Comparison of ENCODE assay signal across 27 mouse cellular contexts in genomic region chr13:38525261-38525660, GRCm38 (mm10). TPM values are rescaled to one million over a fixed set of nuclear protein-coding genes. Genes with fewer than 3 reads are reported as not detected.
A peak's percentile ranks its signal among the peaks of the same experiment; 100 is the strongest.
DNase-seq lines count a peak whose midpoint lies in the region; ATAC-seq and TF ChIP-seq lines count a peak whose summit lies in the region.
"Had no signal": no experiment of that assay in that cellular context is flagged by ENCODE, and none has a peak within 500 bp of the region (broad histone marks: within the 10 kb centered on the region; RNA-seq: fewer than 3 reads in every experiment).

No protein-coding gene starts in this region.

- intact Hi-C loops in heart, adult 2 months (cut with DNase I), result loop anchor here (5.0 kb wide), 1 partner anchor 178 kb away; the partner anchor contains the start of gene Bmp6

- 0 out of 2 replicates have a peak overlapping the region, but pooled peaks have one; percentile 1 for H3K27ac ChIP-seq in heart, embryonic 15.5 days
- no peak overlapping the region for H3K27ac ChIP-seq in heart, adult 2 months
- H3K27ac ChIP-seq in liver, embryonic 11.5 days (ENCODE audit: low read depth, low read length), result no peak overlapping the region
- H3K27ac ChIP-seq in liver, embryonic 12.5 days, result no peak overlapping the region
- no peak overlapping the region for H3K27ac ChIP-seq in liver, embryonic 14.5 days
- H3K27ac ChIP-seq in small intestine, adult 2 months (ENCODE audit: insufficient read depth, low read depth, low read length), result peak overlapping the region; percentile 49
- no peak overlapping the region for H3K27ac ChIP-seq in midbrain, embryonic 13.5 days
- H3K27ac ChIP-seq: hindbrain, embryonic 12.5 days; hindbrain, postnatal 0 days; liver, embryonic 13.5 days; midbrain, embryonic 12.5 days; neural tube, embryonic 13.5 days had no signal

- H3K79me2 ChIP-seq in heart, adult 2 months (replicated peaks; ENCODE audit: control insufficient read depth, insufficient read depth, low read length), result no peaks in the 10 kb centered on the region

- WGBS in heart, embryonic 15.5 days, result 69% methylated on average over 3 of the region's 3 CpGs
- 83% methylated on average over 3 of the region's 3 CpGs for WGBS in heart, adult 2 months
- WGBS in liver, embryonic 11.5 days, result 77% methylated on average over 3 of the region's 3 CpGs
- 80% methylated on average over 3 of the region's 3 CpGs for WGBS in liver, embryonic 12.5 days (ENCODE audit: insufficient replicate concordance)
- 69% methylated on average over 3 of the region's 3 CpGs for WGBS in liver, embryonic 14.5 days (ENCODE audit: insufficient replicate concordance)
- WGBS in small intestine, adult 2 months, result 28% methylated on average over 3 of the region's 3 CpGs
- WGBS in midbrain, embryonic 13.5 days, result 85% methylated on average over 3 of the region's 3 CpGs

- peaks cover 26% of the 10 kb centered on the region for H3K36me3 ChIP-seq in heart, embryonic 15.5 days
- peaks cover 8% of the 10 kb centered on the region for H3K36me3 ChIP-seq in heart, adult 2 months (ENCODE audit: control insufficient read depth, insufficient read depth, low read length)
- 0 out of 2 replicates have a peak, but pooled peaks cover 4% of the 10 kb centered on the region for H3K36me3 ChIP-seq in liver, embryonic 11.5 days (ENCODE audit: control insufficient read depth, insufficient read depth, low read length)
- peaks cover 35% of the 10 kb centered on the region for H3K36me3 ChIP-seq in liver, embryonic 12.5 days
- H3K36me3 ChIP-seq in liver, embryonic 14.5 days (replicated peaks; ENCODE audit: control insufficient read depth, insufficient read depth, low read depth), result peaks cover 4% of the 10 kb centered on the region; the same call in 1 of the 2 replicates
- peaks cover 29% of the 10 kb centered on the region for H3K36me3 ChIP-seq in small intestine, adult 2 months (ENCODE audit: control insufficient read depth, insufficient read depth, low read length)
- H3K36me3 ChIP-seq in midbrain, embryonic 13.5 days, result peaks cover 28% of the 10 kb centered on the region

- TF ChIP-seq CTCF in heart, adult 2 months (IDR thresholded peaks at IDR 0.05), result no peak
- no peak for TF ChIP-seq CTCF in liver, embryonic 14.5 days (IDR thresholded peaks at IDR 0.05; ENCODE audit: low read depth)
- TF ChIP-seq CTCF in small intestine, adult 2 months (IDR thresholded peaks at IDR 0.05; ENCODE audit: extremely low read depth, insufficient read length, insufficient replicate concordance, low read depth, low read length), result no peak

- ATAC-seq in heart, embryonic 15.5 days (replicated peaks; ENCODE audit: insufficient number of reproducible peaks, insufficient read depth, low FRiP score, low read depth), result no peak
- ATAC-seq in liver, embryonic 11.5 days (replicated peaks; ENCODE audit: low FRiP score), result no peak
- no peak for ATAC-seq in liver, embryonic 12.5 days
- ATAC-seq in liver, embryonic 14.5 days (ENCODE audit: insufficient read depth), result no peak
- ATAC-seq in midbrain, embryonic 13.5 days, result no peak
- ATAC-seq: CD4-positive, CD25-positive, alpha-beta regulatory T cell, adult 4 months; forebrain, embryonic 14.5 days; hindbrain, postnatal 0 days; intestine, embryonic 16.5 days had no signal

- H3K9ac ChIP-seq in heart, embryonic 15.5 days, result no peak overlapping the region
- H3K9ac ChIP-seq in heart, adult 2 months (ENCODE audit: low read depth, low read length), result no peak overlapping the region
- H3K9ac ChIP-seq in liver, embryonic 11.5 days (ENCODE audit: low read depth, low read length), result no peak overlapping the region
- no peak overlapping the region for H3K9ac ChIP-seq in liver, embryonic 12.5 days
- H3K9ac ChIP-seq in liver, embryonic 14.5 days (replicated peaks), result no peak overlapping the region
- H3K9ac ChIP-seq in midbrain, embryonic 13.5 days (replicated peaks), result no peak overlapping the region
- H3K9ac ChIP-seq: hindbrain, embryonic 12.5 days; liver, embryonic 13.5 days; midbrain, embryonic 12.5 days; neural tube, embryonic 13.5 days had no signal

- peak overlapping the region; percentile 93; the same call in 1 of the 2 replicates for H3K4me2 ChIP-seq in heart, embryonic 15.5 days
- 0 out of 2 replicates have a peak overlapping the region, but pooled peaks have one; percentile 9 for H3K4me2 ChIP-seq in liver, embryonic 11.5 days
- no peak overlapping the region for H3K4me2 ChIP-seq in liver, embryonic 12.5 days
- peak overlapping the region; percentile 11; the same call in 1 of the 2 replicates for H3K4me2 ChIP-seq in liver, embryonic 14.5 days (ENCODE audit: low read depth)
- no peak overlapping the region for H3K4me2 ChIP-seq in midbrain, embryonic 13.5 days (replicated peaks)
- H3K4me2 ChIP-seq: midbrain, embryonic 12.5 days had no signal

- no peaks in the 10 kb centered on the region for H3K9me3 ChIP-seq in heart, embryonic 15.5 days (replicated peaks)
- no peaks in the 10 kb centered on the region for H3K9me3 ChIP-seq in liver, embryonic 11.5 days (ENCODE audit: control insufficient read depth, low read length)
- H3K9me3 ChIP-seq in liver, embryonic 12.5 days (replicated peaks), result no peaks in the 10 kb centered on the region
- no peaks in the 10 kb centered on the region for H3K9me3 ChIP-seq in liver, embryonic 14.5 days (ENCODE audit: control insufficient read depth, low read length)
- no peaks in the 10 kb centered on the region for H3K9me3 ChIP-seq in midbrain, embryonic 13.5 days
- H3K9me3 ChIP-seq: hindbrain, embryonic 12.5 days; liver, embryonic 13.5 days; megakaryocyte, embryonic 14.5 days; midbrain, embryonic 12.5 days; neural tube, embryonic 13.5 days had no signal

- H3K27me3 ChIP-seq in heart, embryonic 15.5 days, result no peaks in the 10 kb centered on the region
- no peaks in the 10 kb centered on the region for H3K27me3 ChIP-seq in heart, adult 2 months (ENCODE audit: control insufficient read depth, insufficient read depth, low read length)
- no peaks in the 10 kb centered on the region for H3K27me3 ChIP-seq in liver, embryonic 11.5 days (replicated peaks; ENCODE audit: control insufficient read depth, insufficient read depth, low read length)
- H3K27me3 ChIP-seq in liver, embryonic 12.5 days (replicated peaks), result peaks cover 17% of the 10 kb centered on the region
- no peaks in the 10 kb centered on the region for H3K27me3 ChIP-seq in liver, embryonic 14.5 days (ENCODE audit: control insufficient read depth, insufficient read depth, low read length)
- no peaks in the 10 kb centered on the region for H3K27me3 ChIP-seq in small intestine, adult 2 months (ENCODE audit: control insufficient read depth, insufficient read depth, low read length)
- H3K27me3 ChIP-seq in midbrain, embryonic 13.5 days, result no peaks in the 10 kb centered on the region
- H3K27me3 ChIP-seq: hindbrain, embryonic 12.5 days; midbrain, embryonic 12.5 days; neural tube, embryonic 13.5 days had no signal

- no peak overlapping the region for H3K4me3 ChIP-seq in heart, embryonic 15.5 days
- no peak overlapping the region for H3K4me3 ChIP-seq in heart, adult 2 months
- no peak overlapping the region for H3K4me3 ChIP-seq in liver, embryonic 11.5 days (ENCODE audit: low read depth, low read length)
- H3K4me3 ChIP-seq in liver, embryonic 12.5 days, result no peak overlapping the region
- H3K4me3 ChIP-seq in liver, embryonic 14.5 days (ENCODE audit: insufficient read depth in 1 of 2, low read depth in 2 of 2, low read length in 2 of 2), result no peak overlapping the region
- H3K4me3 ChIP-seq in small intestine, adult 2 months (ENCODE audit: low read depth, low read length), result no peak overlapping the region; the same call in 1 of the 2 replicates
- no peak overlapping the region for H3K4me3 ChIP-seq in midbrain, embryonic 13.5 days (replicated peaks)
- H3K4me3 ChIP-seq: hindbrain, embryonic 12.5 days; liver, embryonic 13.5 days; megakaryocyte, embryonic 14.5 days; midbrain, embryonic 12.5 days; neural tube, embryonic 13.5 days had no signal

- no peak for DNase-seq in heart, adult 2 months
- DNase-seq in liver, embryonic 11.5 days (ENCODE audit: low spot score), result no peak
- no peak for DNase-seq in liver, embryonic 14.5 days (ENCODE audit: low read depth in 3 of 3, low spot score in 3 of 3)
- DNase-seq: adrenal gland, postnatal 14 days; cerebellum, adult 11 months; cerebellum, adult 9-10 months; cerebellum, postnatal 36 days; gastrocnemius, postnatal 14 days; heart, postnatal 36 days; kidney, postnatal 14 days; layer of hippocampus, adult 9-11 months; liver, embryonic 13.5 days; lung, postnatal 36 days; right cerebral cortex, postnatal 4 days; thymus, postnatal 4 days had no signal

- peaks cover 31% of the 10 kb centered on the region for H3K4me1 ChIP-seq in heart, embryonic 15.5 days (replicated peaks)
- H3K4me1 ChIP-seq in heart, adult 2 months (ENCODE audit: control insufficient read depth, insufficient read depth, low read length), result peaks cover 4% of the 10 kb centered on the region
- peaks cover 25% of the 10 kb centered on the region for H3K4me1 ChIP-seq in liver, embryonic 11.5 days (replicated peaks; ENCODE audit: control insufficient read depth, insufficient read depth, low read length)
- peaks cover 42% of the 10 kb centered on the region for H3K4me1 ChIP-seq in liver, embryonic 12.5 days
- peaks cover 5 to 16% of the 10 kb centered on the region in 2 experiments; a peak in 3 of 4 replicates for H3K4me1 ChIP-seq in liver, embryonic 14.5 days (replicated peaks; ENCODE audit: control insufficient read depth in 2 of 2, insufficient read depth in 2 of 2, low read length in 1 of 2)
- H3K4me1 ChIP-seq in small intestine, adult 2 months (ENCODE audit: control insufficient read depth, insufficient read depth, insufficient read length, low read length), result peaks cover 9% of the 10 kb centered on the region; the same call in 1 of the 2 replicates
- H3K4me1 ChIP-seq in midbrain, embryonic 13.5 days (replicated peaks), result peaks cover 25% of the 10 kb centered on the region

- no peak for TF ChIP-seq EP300 in heart, adult 2 months (IDR thresholded peaks at IDR 0.05; ENCODE audit: insufficient read depth, low read depth, low read length)
- TF ChIP-seq EP300 in liver, embryonic 14.5 days (IDR thresholded peaks at IDR 0.05; ENCODE audit: low read depth), result no peak

- no peak for TF ChIP-seq POLR2A in heart, adult 2 months (IDR thresholded peaks at IDR 0.05; ENCODE audit: insufficient read depth, low read depth, low read length)
- no peak for TF ChIP-seq POLR2A in small intestine, adult 2 months (IDR thresholded peaks at IDR 0.05; ENCODE audit: low read depth, low read length)

RNA-seq across cellular contexts. Expression of gene Txndc5, which starts 3.4 kb away (rescaled TPM):
- 160 and 205 TPM in 2 replicates for polyA plus RNA-seq in heart, embryonic 15.5 days (2015; fragmentation: Nextera tagmentation; extraction: Ambion mirVana)
- 10 to 100 TPM; 29.7 to 34.7 TPM for total RNA-seq in heart, adult 2 months (2021)
- 39.5 and 43.0 TPM in 2 replicates for polyA plus RNA-seq in heart, adult 2 months (2012; rRNA removed)
- polyA plus RNA-seq in liver, embryonic 11.5 days (2014; fragmentation: Nextera tagmentation; extraction: Ambion mirVana), result 158 and 171 TPM in 2 replicates
- polyA plus RNA-seq in liver, embryonic 12.5 days (2016; fragmentation: Nextera tagmentation; extraction: Ambion mirVana), result 102 and 104 TPM in 2 replicates
- polyA plus RNA-seq in liver, embryonic 14.5 days (2012; rRNA removed), result 29.1 and 31.2 TPM in 2 replicates
- 66.8 and 67.8 TPM in 2 replicates for polyA plus RNA-seq in liver, embryonic 14.5 days (2014; fragmentation: Nextera tagmentation; extraction: Ambion mirVana)
- polyA plus RNA-seq in small intestine, adult 2 months (2012; rRNA removed), result 132 and 222 TPM in 2 replicates
- 64.8 and 71.8 TPM in 2 replicates for polyA plus RNA-seq in midbrain, embryonic 13.5 days (2015; fragmentation: Nextera tagmentation; extraction: Ambion mirVana)

Comparison
In these comparisons a context has a peak if more than half of its experiments do, and no peak if none do; other contexts are left out.
1. H3K27ac ChIP-seq: peak in heart, embryonic 15.5 days (single experiment) and small intestine, adult 2 months (single experiment); none in heart, adult 2 months (single experiment), liver, embryonic 11.5 days (single experiment), liver, embryonic 12.5 days (single experiment), liver, embryonic 14.5 days (single experiment) and midbrain, embryonic 13.5 days (single experiment).
2. H3K4me2 ChIP-seq: peak in heart, embryonic 15.5 days (single experiment), liver, embryonic 11.5 days (single experiment) and liver, embryonic 14.5 days (single experiment); none in liver, embryonic 12.5 days (single experiment) and midbrain, embryonic 13.5 days (single experiment).